Comparison of ENCODE assay signal across 16 mouse cellular contexts in genomic region chr12:12278464-12278872, GRCm38 (mm10). TPM values are rescaled to one million over a fixed set of nuclear protein-coding genes. Genes with fewer than 3 reads are reported as not detected.
DNase-seq lines count a peak whose midpoint lies in the region; ATAC-seq and TF ChIP-seq lines count a peak whose summit lies in the region.
"Had no signal": no experiment of that assay in that cellular context is flagged by ENCODE, and none has a peak within 500 bp of the region (broad histone marks: within the 10 kb centered on the region; RNA-seq: fewer than 3 reads in every experiment).

No protein-coding gene starts in this region.

- H3K9ac ChIP-seq in heart, embryonic 12.5 days, result no peak overlapping the region
- no peak overlapping the region for H3K9ac ChIP-seq in heart, embryonic 11.5 days (ENCODE audit: low read depth, low read length)
- 0 out of 2 replicates have a peak overlapping the region, but pooled peaks have one; percentile 56 for H3K9ac ChIP-seq in CH12.LX (ENCODE audit: insufficient read depth, low read depth)
- H3K9ac ChIP-seq: hindbrain, embryonic 12.5 days had no signal

- TF ChIP-seq POLR2A in CH12.LX (IDR thresholded peaks at IDR 0.05; ENCODE audit: low read depth, low read length), result no peak

- H3K9me3 ChIP-seq in heart, embryonic 12.5 days (replicated peaks), result no peaks in the 10 kb centered on the region
- no peaks in the 10 kb centered on the region for H3K9me3 ChIP-seq in heart, embryonic 11.5 days (replicated peaks; ENCODE audit: control insufficient read depth, low read length)
- H3K9me3 ChIP-seq in CH12.LX (replicated peaks; ENCODE audit: low read length), result no peaks in the 10 kb centered on the region
- H3K9me3 ChIP-seq in embryonic facial prominence, embryonic 10.5 days, result no peaks in the 10 kb centered on the region
- H3K9me3 ChIP-seq: hindbrain, embryonic 12.5 days had no signal

- no peak overlapping the region for H3K4me3 ChIP-seq in heart, embryonic 12.5 days
- H3K4me3 ChIP-seq in heart, embryonic 11.5 days (ENCODE audit: low read depth, low read length), result no peak overlapping the region
- no peak overlapping the region for H3K4me3 ChIP-seq in CH12.LX (replicated peaks in 1 of 3; ENCODE audit: low read depth in 2 of 3, low read length in 2 of 3, poor library complexity in 1 of 3)
- no peak overlapping the region for H3K4me3 ChIP-seq in embryonic facial prominence, embryonic 10.5 days
- H3K4me3 ChIP-seq: hindbrain, embryonic 12.5 days; left cerebral cortex, adult 2 months had no signal

- no peaks in the 10 kb centered on the region for H3K79me2 ChIP-seq in CH12.LX (replicated peaks; ENCODE audit: control insufficient read depth, extremely low read depth, insufficient read depth, poor library complexity, severe bottlenecking)

- H3K27ac ChIP-seq in heart, embryonic 12.5 days (ENCODE audit: poor library complexity, severe bottlenecking), result peak overlapping the region; percentile 2; the same call in 1 of the 2 replicates
- H3K27ac ChIP-seq in heart, embryonic 11.5 days (ENCODE audit: low read depth, low read length), result no peak overlapping the region
- H3K27ac ChIP-seq in CH12.LX (ENCODE audit: insufficient read depth, low read depth), result no peak overlapping the region; the same call in 1 of the 2 replicates
- H3K27ac ChIP-seq in embryonic facial prominence, embryonic 10.5 days (replicated peaks), result no peak overlapping the region
- H3K27ac ChIP-seq: hindbrain, embryonic 12.5 days; left cerebral cortex, adult 2 months had no signal

- WGBS in heart, embryonic 12.5 days, result 65% methylated on average over 7 of the region's 7 CpGs
- WGBS in heart, embryonic 11.5 days (ENCODE audit: insufficient replicate concordance), result 62% methylated on average over 7 of the region's 7 CpGs
- 74% methylated on average over 7 of the region's 7 CpGs for WGBS in embryonic facial prominence, embryonic 10.5 days

- DNase-seq in CH12.LX (ENCODE audit: extremely low read depth) (no peak), ZHBTc4 (ENCODE audit: low read depth, low spot score) (peak; percentile 96)
- DNase-seq in lung, postnatal 10 days, result peak; percentile 27
- DNase-seq in kidney, postnatal 14 days, result no peak
- DNase-seq in embryonic facial prominence, embryonic 10.5 days (ENCODE audit: low spot score), result no peak
- DNase-seq: cerebellum, adult 18-20 months; gastrocnemius, postnatal 10 days; kidney, adult 18-20 months; kidney, postnatal 4 days; thymus, adult 2 months had no signal

- dilution Hi-C loops in CH12.LX (cut with MboI; ENCODE audit: extremely low pct_ligation_motif_present, extremely low pct_unique_long_range_greater_than_20kb, low sequenced_read_pairs), result no loop called here

- no peak for TF ChIP-seq EP300 in CH12.LX (IDR thresholded peaks at IDR 0.05; ENCODE audit: low read length)

- no peak for ATAC-seq in heart, embryonic 12.5 days (ENCODE audit: insufficient number of reproducible peaks, low FRiP score)
- no peak for ATAC-seq in heart, embryonic 11.5 days (replicated peaks; ENCODE audit: insufficient number of reproducible peaks, low FRiP score, low TSS enrichment)
- no peak for ATAC-seq in cerebellum, adult (ENCODE audit: insufficient number of reproducible peaks, low FRiP score, low TSS enrichment)
- ATAC-seq: forebrain, embryonic 16.5 days had no signal

- H3K27me3 ChIP-seq in heart, embryonic 12.5 days (replicated peaks), result no peaks in the 10 kb centered on the region
- no peaks in the 10 kb centered on the region for H3K27me3 ChIP-seq in heart, embryonic 11.5 days (ENCODE audit: control insufficient read depth, insufficient read depth, low read length)
- no peaks in the 10 kb centered on the region for H3K27me3 ChIP-seq in CH12.LX (replicated peaks)
- H3K27me3 ChIP-seq in embryonic facial prominence, embryonic 10.5 days (replicated peaks; ENCODE audit: low read depth, poor library complexity, severe bottlenecking), result no peaks in the 10 kb centered on the region
- H3K27me3 ChIP-seq: hindbrain, embryonic 12.5 days had no signal

- H3K4me1 ChIP-seq in heart, embryonic 12.5 days (replicated peaks), result peaks cover 62% of the 10 kb centered on the region
- H3K4me1 ChIP-seq in heart, embryonic 11.5 days (ENCODE audit: control insufficient read depth, insufficient read depth, low read length), result peaks cover 38% of the 10 kb centered on the region
- H3K4me1 ChIP-seq in CH12.LX (ENCODE audit: control insufficient read depth in 1 of 2, insufficient read depth in 2 of 2), result peaks cover 24 to 66% of the 10 kb centered on the region in 2 experiments
- peaks cover 9% of the 10 kb centered on the region for H3K4me1 ChIP-seq in embryonic facial prominence, embryonic 10.5 days

- in situ Hi-C loops in CH12.LX (cut with MboI; ENCODE audit: low pct_ligation_motif_present, low pct_unique_long_range_greater_than_20kb, low sequenced_read_pairs), result no loop called here

- no peak for TF ChIP-seq CTCF in CH12.LX (conservative IDR thresholded peaks at IDR 0.05 in 1 of 2, IDR thresholded peaks at IDR 0.05 in 1 of 2; ENCODE audit: low read depth in 2 of 2, low read length in 2 of 2)

- no peak overlapping the region for H3K4me2 ChIP-seq in heart, embryonic 12.5 days
- H3K4me2 ChIP-seq in heart, embryonic 11.5 days, result no peak overlapping the region
- peak overlapping the region; percentile 92 for H3K4me2 ChIP-seq in CH12.LX (ENCODE audit: insufficient read depth, low read depth, poor library complexity, severe bottlenecking)
- H3K4me2 ChIP-seq: hindbrain, embryonic 12.5 days had no signal

- H3K36me3 ChIP-seq in heart, embryonic 12.5 days, result 0 out of 2 replicates have a peak, but pooled peaks cover 6% of the 10 kb centered on the region
- 0 out of 2 replicates have a peak, but pooled peaks cover 2% of the 10 kb centered on the region for H3K36me3 ChIP-seq in heart, embryonic 11.5 days (ENCODE audit: control insufficient read depth, insufficient read depth, low read length)
- H3K36me3 ChIP-seq in CH12.LX (replicated peaks in 1 of 2; ENCODE audit: control insufficient read depth in 1 of 2, insufficient read depth in 1 of 2, low read length in 1 of 2), result peaks cover 0 to 17% of the 10 kb centered on the region in 2 experiments
- no peaks in the 10 kb centered on the region for H3K36me3 ChIP-seq in embryonic facial prominence, embryonic 10.5 days (replicated peaks)
- H3K36me3 ChIP-seq: hindbrain, embryonic 12.5 days had no signal

- no peak for TF ChIP-seq RAD21 in CH12.LX (IDR thresholded peaks at IDR 0.05; ENCODE audit: low read depth, low read length)

TF ChIP-seq in CH12.LX, 34 proteins besides CTCF, POLR2A, EP300 and RAD21:
- peak; percentile 47 for TF ChIP-seq USF1 (IDR thresholded peaks at IDR 0.05; ENCODE audit: low read depth, low read length)
- no peak for TF ChIP-seq JUND (conservative IDR thresholded peaks at IDR 0.05; ENCODE audit: low read depth, low read length)
- TF ChIP-seq MAX (IDR thresholded peaks at IDR 0.05; ENCODE audit: low read length), result peak; percentile 35; the same call in 1 of the 2 replicates
- peak; percentile 51; the same call in 1 of the 2 replicates for TF ChIP-seq ZNF384 (IDR thresholded peaks at IDR 0.05; ENCODE audit: low read depth, low read length)
- TF ChIP-seq USF2 (conservative IDR thresholded peaks at IDR 0.05; ENCODE audit: low read depth, low read length), result peak; percentile 5; the same call in 1 of the 2 replicates
- no peak for TF ChIP-seq ETS1 (conservative IDR thresholded peaks at IDR 0.05; ENCODE audit: low read depth, low read length)

RNA-seq across cellular contexts. Expression of gene Fam49a, which starts 16.5 kb away (rescaled TPM):
- 48.8 and 49.4 TPM in 2 replicates for polyA plus RNA-seq in heart, embryonic 12.5 days (2016; fragmentation: Nextera tagmentation; extraction: Ambion mirVana)
- 48.9 and 63.7 TPM in 2 replicates for polyA plus RNA-seq in heart, embryonic 11.5 days (2014; fragmentation: Nextera tagmentation; extraction: Ambion mirVana)
- total RNA-seq in CH12.LX (2012; rRNA removed) (9.4 and 11.4 TPM in 2 replicates), CH12.LX (2014; rRNA removed) (17.7 and 17.9 TPM in 2 replicates)
- 19.8 and 21.3 TPM in 2 replicates for polyA plus RNA-seq in CH12.LX (2012; ENCODE audit: insufficient read length, low read depth)
- 6.3 and 6.4 TPM in 2 replicates for polyA plus RNA-seq in embryonic facial prominence, embryonic 10.5 days (2016; fragmentation: Nextera tagmentation; extraction: Ambion mirVana)

Comparison
In these comparisons a context has a peak if more than half of its experiments do, and no peak if none do; other contexts are left out.
1. DNase-seq: peak in ZHBTc4 (single experiment) and lung, postnatal 10 days (single experiment); none in CH12.LX (single experiment), kidney, postnatal 14 days (single experiment) and embryonic facial prominence, embryonic 10.5 days (single experiment).